Mouse (Mus musculus) fibroblast of lung, adult 2 months (primary cell): ENCODE results near the gene Gjb3.

ENCODE experiments used
- DNase-seq: peaks from one replicate; pipeline ENCODE4 v3.0.0-alpha.2; 2011; ENCODE audit warnings: low read depth

Gene Gjb3

GRCm38 (mm10) chr4:127279241-127279640 is 51.4 kb downstream of the Gjb3 start:
- no peak for DNase-seq

GRCm38 (mm10) chr4:127278451-127279001 is 52.1 kb downstream of the Gjb3 start:
- no peak for DNase-seq
